In the genomic region with DNA sequence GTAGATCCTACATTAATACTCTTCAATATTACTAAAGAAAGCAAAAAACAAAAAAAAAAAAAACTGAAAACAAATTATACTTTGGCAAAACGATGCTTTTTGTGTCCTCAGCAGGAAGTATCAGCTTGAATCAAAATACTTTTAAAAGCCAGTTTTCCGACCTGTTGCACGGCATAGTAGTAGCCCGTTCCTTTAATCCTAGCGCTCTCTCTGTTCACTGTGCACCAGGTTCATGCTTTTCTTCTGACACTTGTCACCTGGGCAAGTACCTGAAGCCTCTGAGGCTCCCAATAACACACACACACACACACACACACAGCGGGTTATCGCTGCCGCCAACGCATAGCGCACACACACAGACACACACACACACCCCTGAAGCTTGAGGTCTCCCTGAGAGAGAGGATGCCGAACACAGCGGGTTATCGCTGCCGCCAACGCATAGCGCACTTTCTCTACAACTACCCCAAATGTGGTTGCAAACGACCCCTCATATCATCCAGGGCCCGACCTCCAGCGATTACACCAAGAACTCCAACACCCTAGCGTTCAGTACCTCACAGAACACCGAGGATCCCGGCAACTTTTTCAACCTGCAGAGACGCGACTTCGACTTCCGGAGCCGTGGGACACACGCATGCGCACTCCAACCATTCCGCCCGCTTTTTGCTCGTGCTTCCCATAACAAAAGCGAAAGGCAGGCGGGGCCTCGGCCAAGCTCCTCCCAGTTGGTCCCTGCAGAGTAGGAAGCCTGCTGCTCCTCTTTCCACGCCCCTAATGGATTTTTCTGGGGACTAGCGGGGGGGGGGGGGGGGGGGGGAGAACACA, we compare ENCODE assay signal across 8 mouse cellular contexts. TPM values are rescaled to one million over a fixed set of nuclear protein-coding genes. Genes with fewer than 3 reads are reported as not detected.
DNase-seq lines count a peak whose midpoint lies in the region; ATAC-seq lines count a peak whose summit lies in the region.

A gene (minus strand): TSS at position 645 of the 828 bp plus-strand sequence.

- ATAC-seq in hindbrain, embryonic 14.5 days (ENCODE audit: low FRiP score): peak; percentile 99

- H3K36me3 ChIP-seq in hindbrain, embryonic 14.5 days (replicated peaks; ENCODE audit: control insufficient read depth, insufficient read depth): peaks cover 22% of the 10 kb centered on the region

- H3K4me2 ChIP-seq in hindbrain, embryonic 14.5 days (replicated peaks): peak within 1 kb of the TSS; percentile 91

- H3K27me3 ChIP-seq in hindbrain, embryonic 14.5 days (ENCODE audit: control insufficient read depth, insufficient read depth, low read length): no peaks in the 10 kb centered on the region

- WGBS in hindbrain, embryonic 14.5 days: under 1% methylated on average over 36 of the region's 37 CpGs

- H3K9ac ChIP-seq in hindbrain, embryonic 14.5 days: peak within 1 kb of the TSS; percentile 64

- H3K9me3 ChIP-seq in hindbrain, embryonic 14.5 days (ENCODE audit: control insufficient read depth, low read length): no peaks in the 10 kb centered on the region

- DNase-seq in R1 (ENCODE audit: low read depth, low spot score): peak; percentile 98
- DNase-seq in cerebellum, postnatal 25 days: peak; percentile 94 to 97
- peak; percentile 95 to 96 for DNase-seq in frontal cortex, postnatal 25 days (ENCODE audit: low spot score in 2 of 2)
- peak; percentile 99 for DNase-seq in hindbrain, embryonic 14.5 days (ENCODE audit: low spot score)
- peak; percentile 94 to 95 for DNase-seq in layer of hippocampus, postnatal 36 days
- DNase-seq in lung, postnatal 36 days: peak; percentile 100
- DNase-seq in retina, postnatal 1 day: peak; percentile 98
- peak; percentile 94 to 96 for DNase-seq in urinary bladder, adult 18-20 months (ENCODE audit: low spot score in 2 of 2)

- no peaks in the 10 kb centered on the region for H3K4me1 ChIP-seq in hindbrain, embryonic 14.5 days (replicated peaks; ENCODE audit: control insufficient read depth, insufficient read depth, low read length)

- peak within 1 kb of the TSS; percentile 61 for H3K4me3 ChIP-seq in hindbrain, embryonic 14.5 days (replicated peaks; ENCODE audit: low read length)

- H3K27ac ChIP-seq in hindbrain, embryonic 14.5 days: peak within 1 kb of the TSS; percentile 57; the same call in 1 of the 2 replicates

RNA-seq across cellular contexts. Expression of the gene that starts here (rescaled TPM):
- polyA plus RNA-seq in hindbrain, embryonic 14.5 days (2014; fragmentation: Nextera tagmentation; extraction: Ambion mirVana): 4.0 and 4.8 TPM in 2 replicates
- total RNA-seq in layer of hippocampus, postnatal 36 days (2021): 1 to 10 TPM; 6.6 to 7.9 TPM

Comparison
In these comparisons a context has a peak if more than half of its experiments do, and no peak if none do; other contexts are left out.
1. Peak in every context shown above with its lines: DNase-seq, ATAC-seq, H3K4me3 ChIP-seq and H3K27ac ChIP-seq.